Mouse (Mus musculus) retina, postnatal 1 day (tissue): ENCODE measurements around the gene Colgalt2.

ENCODE experiments used
- DNase-seq: peaks from one replicate; pipeline ENCODE4 v3.0.0-alpha.2; 2012

The Colgalt2 gene

DNA sequence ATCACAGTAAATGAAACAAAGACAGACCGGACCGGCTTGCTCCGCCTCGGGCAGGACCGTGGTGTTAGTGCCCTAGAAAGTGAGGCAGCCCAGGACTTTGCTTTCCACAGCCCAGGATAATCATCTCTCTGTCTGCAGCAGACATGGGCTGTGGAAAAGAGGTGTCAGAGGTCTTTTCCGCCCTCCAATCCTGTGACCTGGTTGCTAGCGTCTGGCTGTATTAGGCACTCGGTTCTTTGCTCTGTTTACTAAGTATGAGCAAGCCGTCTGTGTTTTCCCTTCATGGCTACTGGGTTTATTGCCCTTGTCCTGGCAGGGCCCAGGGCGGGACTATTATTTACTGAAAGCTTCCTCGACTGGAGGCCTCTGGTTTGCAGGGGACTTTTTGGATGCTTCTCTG lies 98.0 kb downstream of the Colgalt2 start:
- DNase-seq: peak; percentile 8

- no peak for DNase-seq
These were observed 100.2 kb downstream of the Colgalt2 start for GRCm38 (mm10) chr1:152499802-152500201.

GRCm38 (mm10) chr1:152506175-152506574 lies 106.5 kb downstream of the Colgalt2 start:
- no peak for DNase-seq

DNA sequence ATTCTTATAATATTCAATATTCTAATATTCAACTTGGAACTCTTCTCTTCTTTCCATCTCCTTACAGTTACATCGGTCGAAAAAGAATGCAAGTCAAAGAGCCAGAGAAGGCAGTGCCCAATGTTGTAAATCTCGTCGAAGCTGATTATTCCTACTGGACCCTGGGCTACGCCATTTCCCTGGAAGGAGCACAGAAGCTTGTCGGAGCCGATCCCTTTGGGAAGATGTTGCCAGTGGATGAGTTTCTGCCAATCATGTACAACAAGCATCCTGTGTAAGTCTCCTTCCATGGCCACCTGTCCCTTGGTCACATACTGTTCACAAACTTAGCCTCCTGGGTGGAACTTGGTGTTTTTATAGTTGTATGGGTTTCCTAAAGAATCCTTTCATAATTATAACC lies 107.1 kb downstream of the Colgalt2 start:
- no peak for DNase-seq

DNA sequence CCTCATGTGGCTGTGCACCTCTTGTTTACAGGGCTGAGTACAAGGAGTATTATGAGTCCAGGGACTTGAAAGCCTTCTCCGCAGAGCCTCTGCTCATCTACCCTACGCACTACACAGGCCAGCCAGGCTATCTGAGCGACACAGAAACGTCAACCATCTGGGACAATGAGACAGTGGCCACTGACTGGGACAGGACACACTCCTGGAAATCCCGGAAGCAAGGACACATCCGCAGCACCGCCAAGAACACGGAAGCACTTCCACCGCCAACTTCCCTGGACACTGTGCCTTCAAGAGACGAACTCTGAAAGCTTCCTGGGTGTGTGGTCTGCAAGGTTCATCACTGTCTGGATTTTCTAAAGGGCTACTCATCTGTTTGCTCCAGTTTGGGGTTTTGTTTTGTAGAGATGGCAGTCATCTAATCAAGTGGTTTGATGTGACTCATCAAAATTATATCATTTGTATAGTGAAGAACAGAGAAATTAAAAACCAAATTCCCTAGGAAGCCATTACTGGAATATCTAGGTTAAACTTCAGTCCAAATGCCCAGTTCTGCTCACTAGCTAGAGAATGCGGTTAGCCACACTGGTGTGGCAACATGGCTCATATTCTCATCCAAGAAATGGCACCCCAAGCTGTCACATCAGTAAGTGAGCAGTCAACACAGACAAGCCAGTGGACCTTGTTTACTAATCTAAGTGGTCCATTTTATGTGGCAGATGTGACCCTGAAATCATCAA lies 109.0 kb downstream of the Colgalt2 start:
- DNase-seq: no peak

DNA sequence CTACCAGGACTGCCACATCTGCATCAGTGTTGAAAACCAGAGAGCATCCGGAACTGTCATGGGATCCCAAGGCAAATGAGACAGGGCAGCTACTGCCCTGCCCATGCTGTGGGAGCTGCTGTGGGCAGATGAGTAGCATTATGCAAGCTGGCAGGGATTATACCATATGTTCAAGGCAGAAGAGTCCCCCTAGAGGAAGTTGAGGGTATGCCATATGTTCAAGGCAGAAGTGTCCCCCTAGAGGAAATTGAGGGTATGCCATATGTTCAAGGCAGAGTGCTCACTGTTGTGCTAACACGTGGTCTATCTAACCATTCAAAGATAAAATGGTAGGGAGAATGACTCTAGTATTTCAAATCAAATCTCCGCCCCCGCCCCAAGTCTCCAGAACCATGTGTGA lies 111.6 kb downstream of the Colgalt2 start:
- peak; percentile 80 for DNase-seq

DNA sequence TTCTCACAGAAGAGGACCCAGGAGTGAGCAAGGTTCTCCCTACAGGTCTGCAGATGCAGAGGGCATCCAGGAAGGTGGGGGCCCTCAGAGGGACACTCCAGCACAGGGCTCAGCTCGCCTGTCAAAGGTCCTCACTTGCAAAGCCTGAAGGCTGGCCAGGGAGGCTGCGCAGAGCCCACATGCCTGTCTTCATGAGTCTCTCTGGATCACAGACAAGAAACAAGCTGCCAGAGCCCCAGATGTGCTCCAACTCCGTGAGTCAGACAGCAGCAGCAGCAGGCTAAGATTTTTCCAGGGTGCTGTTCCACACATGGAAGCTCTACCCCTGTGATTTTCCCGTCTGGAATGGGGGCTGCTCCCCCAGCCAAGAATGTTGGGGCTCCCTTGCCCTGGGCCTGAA lies 114.6 kb downstream of the Colgalt2 start:
- DNase-seq: peak; percentile 31

DNA sequence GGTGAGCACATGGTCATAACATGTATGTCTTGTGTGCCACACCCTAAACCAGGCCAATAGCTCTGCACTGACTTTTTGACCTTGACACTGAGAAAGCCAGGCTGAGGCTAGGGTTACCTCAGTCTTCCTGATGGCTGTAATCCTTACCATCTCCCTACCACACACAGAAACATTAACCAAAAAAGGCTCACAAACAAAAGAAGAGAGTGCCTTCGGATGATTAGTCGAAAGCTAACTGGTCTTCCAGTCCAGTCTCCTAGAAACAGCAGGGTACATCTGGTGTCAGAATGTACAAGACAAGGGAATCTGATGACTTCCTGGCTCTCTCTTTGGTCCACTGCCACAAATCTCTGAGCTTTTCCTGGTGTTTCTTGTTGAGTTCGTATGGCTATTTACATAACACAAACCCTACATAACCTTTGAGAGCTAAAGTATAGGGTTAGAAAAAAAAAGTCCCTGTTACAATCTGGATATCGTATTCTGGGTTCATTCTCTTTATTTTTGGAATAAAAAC lies 117.5 kb downstream of the Colgalt2 start:
- no peak for DNase-seq

- DNase-seq: no peak
These were observed 119.3 kb downstream of the Colgalt2 start for GRCm38 (mm10) chr1:152518971-152519370.

DNA sequence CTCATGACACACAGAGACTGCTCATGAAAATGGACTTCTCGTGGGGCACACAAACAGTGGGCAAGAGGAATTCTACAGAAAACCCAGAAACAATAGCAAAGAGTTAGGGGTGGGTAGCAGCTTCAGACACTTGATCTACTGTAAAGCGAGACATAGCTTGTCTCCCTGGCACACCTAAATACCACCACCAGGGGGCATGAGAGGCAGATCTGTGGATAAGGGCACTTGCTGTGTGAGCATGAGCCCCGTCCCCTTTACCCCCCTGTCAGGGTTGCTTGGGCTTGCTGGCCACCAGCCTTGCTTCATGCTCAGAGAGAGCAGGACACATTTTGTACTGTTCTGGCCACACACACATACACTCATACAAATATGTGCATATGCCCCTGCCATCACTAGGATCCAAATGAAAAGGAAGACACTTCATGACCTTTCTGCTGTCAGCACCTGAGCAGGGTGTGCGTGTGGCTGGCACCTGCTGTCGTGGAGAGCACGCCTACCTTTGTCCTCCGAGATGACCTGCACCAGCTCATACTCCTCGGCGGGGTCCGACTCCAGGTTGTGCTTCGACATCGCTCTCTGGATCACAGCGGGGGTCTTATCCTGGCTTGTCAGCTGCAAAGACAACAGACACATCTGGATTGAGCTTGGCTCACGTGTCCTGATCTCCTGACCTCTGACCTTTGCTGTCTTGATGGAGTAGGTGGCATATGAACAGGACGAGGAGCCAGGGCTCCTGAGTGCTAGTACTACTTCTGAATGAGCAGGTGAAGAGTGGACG lies 121.4 kb downstream of the Colgalt2 start:
- DNase-seq: peak; percentile 78

GRCm38 (mm10) chr1:152522226-152522625 lies 122.6 kb downstream of the Colgalt2 start:
- DNase-seq: no peak

- DNase-seq: no peak
These were observed 123.7 kb downstream of the Colgalt2 start for GRCm38 (mm10) chr1:152523292-152523691.

DNA sequence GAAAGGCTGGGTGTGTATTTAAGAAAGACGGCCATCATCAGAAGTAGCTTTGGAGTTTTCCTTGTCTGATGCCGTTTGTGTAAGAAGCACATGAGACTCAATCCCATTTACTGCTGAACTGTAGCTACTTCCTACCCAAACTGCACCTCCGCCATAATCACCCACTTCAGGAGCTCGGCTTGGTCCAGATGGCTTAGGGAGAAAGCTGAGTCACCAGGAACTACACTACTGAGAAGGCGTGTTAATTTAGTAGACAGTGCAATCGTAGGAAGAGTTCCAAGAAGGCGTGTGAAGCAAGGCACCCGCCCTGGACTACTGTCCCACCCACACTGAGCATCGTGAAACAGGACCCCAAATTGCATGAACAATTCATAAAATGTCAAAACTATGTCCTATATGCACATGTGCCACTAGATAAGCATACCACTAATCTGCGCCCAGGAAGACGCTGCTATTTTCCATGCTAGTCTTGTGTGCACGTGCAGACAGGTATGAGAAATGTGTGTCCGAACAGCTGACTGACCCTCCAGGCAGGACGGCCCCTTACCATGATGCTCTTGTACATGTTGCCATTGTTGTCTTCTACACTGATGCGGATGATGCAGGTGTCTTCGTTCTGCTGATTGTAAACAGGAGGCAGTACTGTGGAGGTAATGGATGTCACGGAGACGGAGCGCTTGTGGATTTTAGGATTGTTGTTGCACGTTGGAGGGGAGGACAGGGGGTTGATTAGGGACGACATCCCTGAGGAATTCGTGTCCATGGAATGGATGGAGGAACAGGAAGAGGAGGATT lies 124.7 kb downstream of the Colgalt2 start:
- no peak for DNase-seq

DNA sequence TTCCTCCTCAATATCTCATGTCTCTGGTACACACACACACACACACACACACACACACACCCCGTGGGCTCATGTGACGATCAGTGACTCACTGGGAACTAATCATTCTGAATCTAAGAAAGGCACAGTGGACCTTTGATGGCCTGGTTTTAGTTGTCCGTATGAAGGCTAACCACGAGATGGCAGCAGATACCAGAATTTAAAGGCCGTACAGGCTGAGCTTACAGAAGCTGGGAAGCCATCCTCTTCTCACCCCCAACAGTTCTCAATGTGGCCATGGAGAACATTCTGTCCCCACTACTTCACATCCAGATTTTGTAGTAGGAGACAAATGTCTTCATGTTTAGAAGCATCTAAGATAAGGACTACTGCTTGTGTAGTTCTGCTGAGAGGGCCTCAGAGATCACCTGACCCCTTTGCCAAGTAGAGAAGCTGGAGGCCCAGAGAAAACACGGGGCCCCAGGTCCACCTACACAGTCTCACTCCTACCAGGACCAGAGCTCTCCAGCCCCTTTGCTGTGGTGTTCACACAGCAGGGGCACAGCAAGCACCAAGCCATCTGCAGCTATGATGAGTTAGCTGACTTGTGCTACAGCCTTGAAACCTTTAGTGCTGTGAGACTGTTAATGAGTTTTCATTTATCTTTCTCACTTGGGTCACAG lies 125.5 kb downstream of the Colgalt2 start:
- DNase-seq: peak; percentile 90

GRCm38 (mm10) chr1:152526154-152526553 lies 126.5 kb downstream of the Colgalt2 start:
- no peak for DNase-seq

DNA sequence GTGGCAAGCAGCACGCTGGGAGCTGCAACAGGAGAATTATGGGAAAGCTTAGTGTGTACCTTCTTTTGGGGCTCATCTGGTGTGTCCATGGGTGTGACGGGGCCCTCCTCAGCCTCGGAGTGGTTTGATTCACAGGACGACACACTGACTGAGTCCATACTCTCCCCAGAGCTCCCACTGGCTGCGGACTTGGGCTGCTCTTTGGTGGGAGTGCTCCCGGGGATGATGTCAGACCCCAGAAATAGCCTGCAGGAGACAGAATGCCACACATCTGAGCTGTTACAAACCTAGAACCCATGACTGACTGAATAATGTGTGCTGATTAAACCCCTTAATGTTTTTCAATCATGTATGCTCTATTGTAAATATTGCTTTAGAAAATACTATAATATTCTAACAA lies 128.6 kb downstream of the Colgalt2 start:
- DNase-seq: no peak

DNA sequence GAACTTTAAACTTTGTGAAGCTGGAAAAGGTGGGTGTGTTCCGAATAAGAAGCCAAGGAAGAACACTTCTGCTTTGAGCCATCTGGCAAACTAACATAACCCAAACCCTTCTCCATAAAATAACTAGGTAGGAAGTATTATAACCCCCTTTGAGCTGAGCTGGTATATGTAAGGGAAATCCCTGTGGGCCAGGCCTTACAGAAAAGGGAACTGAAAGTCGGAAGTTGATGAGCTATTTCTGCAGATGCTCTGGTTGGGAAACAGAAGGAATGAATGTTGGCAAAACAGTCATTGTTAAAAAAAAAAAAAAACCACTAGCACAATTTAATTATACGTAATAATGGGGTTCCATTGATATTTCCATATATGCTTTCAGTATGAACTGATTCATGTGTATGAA lies 129.1 kb downstream of the Colgalt2 start:
- no peak for DNase-seq

- peak; percentile 33 for DNase-seq
These were observed 131.9 kb downstream of the Colgalt2 start for GRCm38 (mm10) chr1:152531498-152531897.

- DNase-seq: no peak
These were observed 134.9 kb downstream of the Colgalt2 start for GRCm38 (mm10) chr1:152534531-152534930.

DNA sequence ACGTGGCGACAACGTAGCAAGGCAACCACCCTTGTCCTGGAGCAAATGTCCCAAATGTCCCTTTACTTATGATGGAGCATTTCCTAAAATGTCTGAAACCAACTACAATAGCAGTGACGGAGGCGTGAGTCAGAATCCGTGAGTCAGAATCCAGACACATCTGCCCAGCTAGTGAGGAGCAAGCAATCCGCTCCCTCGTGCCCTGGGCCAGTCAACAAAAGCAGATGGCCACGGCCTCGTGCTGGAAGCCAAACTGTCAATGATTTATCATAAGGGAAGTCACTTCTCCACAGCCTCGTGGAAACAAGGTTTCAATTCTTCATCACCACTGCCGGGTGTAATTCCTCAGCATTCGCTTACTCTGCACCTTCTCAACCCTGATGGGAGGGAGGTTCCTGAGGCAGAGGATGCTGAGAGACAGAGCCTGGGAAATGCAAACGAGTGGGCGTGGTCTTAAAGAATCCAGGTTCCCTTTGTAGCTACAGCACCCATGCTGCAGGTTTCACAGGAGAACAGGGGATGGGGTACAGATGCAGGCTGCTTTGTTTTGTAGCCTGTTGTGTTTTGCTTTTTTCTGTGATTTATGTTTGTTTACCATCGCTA lies 136.9 kb downstream of the Colgalt2 start:
- DNase-seq: peak; percentile 28

DNA sequence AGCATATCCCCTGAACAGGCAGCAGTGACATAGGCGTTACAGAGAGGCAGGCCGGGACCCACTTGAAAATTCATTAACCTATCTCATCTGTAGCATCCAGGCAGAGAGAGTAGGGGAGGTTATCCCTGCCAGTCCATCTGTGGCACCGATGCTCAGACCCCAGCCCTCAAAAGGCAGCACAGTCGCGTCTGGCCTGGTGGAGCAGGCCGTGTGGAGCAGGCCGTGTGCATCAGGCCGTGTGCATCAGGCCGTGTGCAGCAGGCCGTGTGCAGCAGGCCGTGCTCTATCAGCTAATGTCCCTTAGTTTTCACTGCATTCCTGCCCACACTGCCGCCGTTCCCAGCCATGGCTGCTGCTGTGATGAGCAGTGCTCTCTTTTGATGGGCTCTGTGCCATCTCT lies 137.6 kb downstream of the Colgalt2 start:
- DNase-seq: peak; percentile 40

DNA sequence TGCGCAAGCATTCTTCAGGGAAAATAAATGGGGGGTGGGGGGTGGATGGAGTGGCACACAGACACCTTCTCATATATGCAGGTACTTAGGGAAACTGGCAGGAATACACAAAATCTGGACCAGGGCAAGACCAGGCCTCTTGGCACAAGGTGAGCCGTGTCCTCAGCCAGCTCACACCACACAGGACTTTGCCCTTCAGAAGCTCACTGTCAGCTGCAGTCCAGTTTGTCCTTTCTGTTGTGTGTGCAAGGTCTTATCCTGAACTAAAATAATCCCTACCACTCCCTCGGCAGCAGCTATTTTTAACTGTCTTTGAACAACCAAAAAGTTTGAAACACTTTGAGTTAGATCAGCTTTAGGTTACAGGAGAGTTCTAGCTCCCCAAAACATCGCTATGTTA lies 139.2 kb downstream of the Colgalt2 start:
- DNase-seq: no peak
